Mouse (Mus musculus) liver, postnatal 0 days (tissue): ENCODE data around the gene Gm49673. TPM values are rescaled to one million over a fixed set of nuclear protein-coding genes. Genes with fewer than 3 reads are reported as not detected.
A peak's percentile ranks its signal among the peaks of the same experiment; 100 is the strongest.
"Not testable (repeated sequence)": the region's sequence is repeated elsewhere in the genome, so short reads cannot be mapped to it uniquely, and the experiment has no call there.

Source experiments
- ATAC-seq: fragments of 200-750 bp; cut with Nextera tagmentation; 2 replicates; pipeline ENCODE4 v1.8.0; 2017; ENCODE audit warnings: mild to moderate bottlenecking, moderate library complexity
- DNase-seq: peaks from one replicate; pipeline ENCODE4 v3.0.0-alpha.2; 2016
- H3K27ac ChIP-seq: fragments of 300-500 bp; sonication (generic); 2 replicates; pipeline ENCODE4 v1.5.1; 2014; ENCODE audit warnings: antibody characterized with exemption, moderate library complexity, mild to moderate bottlenecking, low read depth
- H3K27me3 ChIP-seq: fragments of 300-500 bp; sonication (generic); 2 replicates; pipeline ENCODE4 v1.6.1; 2014; ENCODE audit warnings: low read length, control low read depth, mixed read lengths; ENCODE audit not compliant: insufficient read depth
- H3K36me3 ChIP-seq: fragments of 300-500 bp; sonication (generic); replicated peaks from 2 replicates; pipeline ENCODE4 v1.6.1; 2014; ENCODE audit warnings: mild to moderate bottlenecking, control low read depth, low read length, moderate library complexity, mixed read lengths; ENCODE audit not compliant: insufficient read depth
- H3K4me1 ChIP-seq: fragments of 300-500 bp; sonication (generic); 2 replicates; pipeline ENCODE4 v1.6.1; 2014; ENCODE audit warnings: antibody characterized with exemption, mild to moderate bottlenecking, control low read depth; ENCODE audit not compliant: insufficient read depth
- H3K4me2 ChIP-seq: fragments of 300-500 bp; sonication (generic); 2 replicates; pipeline ENCODE4 v1.6.1; 2014; ENCODE audit warnings: low read depth, mild to moderate bottlenecking, low read length, moderate library complexity, mixed read lengths
- H3K4me3 ChIP-seq: fragments of 300-500 bp; sonication (generic); 2 replicates; pipeline ENCODE4 v1.5.1; 2014; ENCODE audit warnings: low read depth, low read length
- H3K9ac ChIP-seq: fragments of 300-500 bp; sonication (generic); replicated peaks from 2 replicates; pipeline ENCODE4 v1.6.1; 2014; ENCODE audit warnings: mild to moderate bottlenecking, moderate library complexity
- H3K9me3 ChIP-seq: fragments of 300-500 bp; sonication (generic); 2 replicates; pipeline ENCODE4 v1.6.1; 2016; ENCODE audit warnings: mild to moderate bottlenecking, control low read depth, low read length, mixed read lengths
- CTCF ChIP-seq: sonication (generic); IDR thresholded peaks from 2 replicates; pipeline ENCODE4 v1.5.1; 2016; ENCODE audit warnings: antibody characterized with exemption, low read depth
- EP300 ChIP-seq: IDR thresholded peaks from 2 replicates; pipeline ENCODE4 v1.6.1; 2016; ENCODE audit warnings: antibody characterized with exemption, low read depth, mild to moderate bottlenecking
- WGBS: fragments of 180-500 bp; shearing (Covaris S2); extraction: QIAGEN DNeasy Blood & Tissue Kit; methylation state at CpG from one replicate; pipeline ENCODE4 v1.1.7; 2014; ENCODE audit not compliant: insufficient replicate concordance; 5-methylcytosine and 5-hydroxymethylcytosine counted together
- polyA plus RNA-seq: library from polyadenylated mRNA; unstranded; fragments of >200 nt; fragmentation: Nextera tagmentation; extraction: Ambion mirVana; gene quantifications from 2 replicates; pipeline ENCODE4 v1.2.1, GENCODE M21; 2015

The Gm49673 gene
- polyA plus RNA-seq, 1 experiment from 2014 or later, result not detected

GRCm38 (mm10) chr17:8171081-8171480 lies 23.5 kb upstream of the Gm49673 start:
- H3K4me2 ChIP-seq, result no peak overlapping the region
- no peak overlapping the region for H3K27ac ChIP-seq
- H3K9me3 ChIP-seq, result no peaks in the 10 kb centered on the region
- 63% methylated on average over 4 of the region's 4 CpGs for WGBS
- no peak for TF ChIP-seq EP300
- no peak for TF ChIP-seq CTCF
- no peak overlapping the region for H3K4me3 ChIP-seq
- H3K4me1 ChIP-seq, result no peaks in the 10 kb centered on the region
- H3K9ac ChIP-seq, result no peak overlapping the region
- ATAC-seq (no peak), DNase-seq (no peak)
- peaks cover 62% of the 10 kb centered on the region for H3K36me3 ChIP-seq
- H3K27me3 ChIP-seq, result no peaks in the 10 kb centered on the region

- 72% methylated on average over 7 of the region's 7 CpGs for WGBS
- no peak overlapping the region for H3K4me3 ChIP-seq
- DNase-seq, result no peak
- H3K9me3 ChIP-seq, result no peaks in the 10 kb centered on the region
- H3K9ac ChIP-seq, result no peak overlapping the region
- no peaks in the 10 kb centered on the region for H3K4me1 ChIP-seq
- H3K27ac ChIP-seq, result no peak overlapping the region
- TF ChIP-seq CTCF (no peak), EP300 (no peak)
- peaks cover 55% of the 10 kb centered on the region for H3K36me3 ChIP-seq
- H3K4me2 ChIP-seq, result no peak overlapping the region
- H3K27me3 ChIP-seq, result no peaks in the 10 kb centered on the region
- ATAC-seq, result no peak
Observed at GRCm38 (mm10) chr17:8170331-8170730, 22.7 kb upstream of the Gm49673 start.

- not testable (repeated sequence) for ATAC-seq, H3K4me2 ChIP-seq, H3K4me3 ChIP-seq, DNase-seq, H3K27me3 ChIP-seq, H3K9me3 ChIP-seq, H3K9ac ChIP-seq, H3K27ac ChIP-seq, H3K4me1 ChIP-seq
- peaks cover 31% of the 10 kb centered on the region for H3K36me3 ChIP-seq
- 82% methylated on average over 5 of the region's 8 CpGs for WGBS
Observed at GRCm38 (mm10) chr17:8167436-8167835, 19.8 kb upstream of the Gm49673 start.

GRCm38 (mm10) chr17:8166454-8166853 lies 18.9 kb upstream of the Gm49673 start:
- H3K4me2 ChIP-seq, result peak overlapping the region; percentile 53
- not testable (repeated sequence) for ATAC-seq

GRCm38 (mm10) chr17:8165977-8166376 lies 18.4 kb upstream of the Gm49673 start:
- 0% methylated on average over 11 of the region's 11 CpGs for WGBS
- peak overlapping the region; percentile 53 for H3K4me2 ChIP-seq
- not testable (repeated sequence) for H3K9me3 ChIP-seq, H3K27me3 ChIP-seq, H3K4me1 ChIP-seq, ATAC-seq, H3K27ac ChIP-seq, DNase-seq
- H3K4me3 ChIP-seq, result peak overlapping the region; percentile 60
- peak overlapping the region; percentile 69 for H3K9ac ChIP-seq
- H3K36me3 ChIP-seq, result peaks cover 18% of the 10 kb centered on the region

More at GRCm38 (mm10) chr17:8166454-8166853, 18.9 kb upstream of the Gm49673 start:
- Histone ChIP-seq H3K4me3 (peak overlapping the region; percentile 60; the same call in 1 of the 2 replicates), H3K36me3 (peaks cover 21% of the 10 kb centered on the region)
- 33% methylated on average over 1 of the region's 3 CpGs for WGBS
- not testable (repeated sequence) for H3K9me3 ChIP-seq, H3K9ac ChIP-seq, DNase-seq, H3K27me3 ChIP-seq, H3K4me1 ChIP-seq, H3K27ac ChIP-seq

- under 1% methylated on average over 37 of the region's 42 CpGs for WGBS
- peak overlapping the region; percentile 65; the same call in 1 of the 2 replicates for H3K27ac ChIP-seq
Observed at GRCm38 (mm10) chr17:8165608-8165945, 18.0 kb upstream of the Gm49673 start.

GRCm38 (mm10) chr17:8164701-8165607 lies 17.4 kb upstream of the Gm49673 start, which contains the start of gene Fgfr1op:
TSS of gene Fgfr1op (plus strand) at chr17:8165501.
- H3K9ac ChIP-seq, result peak within 1 kb of the TSS; percentile 69
- DNase-seq, H3K36me3 ChIP-seq, H3K4me1 ChIP-seq, H3K9me3 ChIP-seq, H3K27me3 ChIP-seq: not testable (repeated sequence)
- peak within 1 kb of the TSS; percentile 60 for H3K4me3 ChIP-seq
- WGBS, result 1% methylated on average over 12 of the region's 55 CpGs
- peak within 1 kb of the TSS; percentile 65; the same call in 1 of the 2 replicates for H3K27ac ChIP-seq
- peak within 1 kb of the TSS; percentile 53 for H3K4me2 ChIP-seq
- peak; percentile 98 for ATAC-seq

More at GRCm38 (mm10) chr17:8165608-8165945, 18.0 kb upstream of the Gm49673 start:
- peak overlapping the region; percentile 60 for H3K4me3 ChIP-seq
- H3K27me3 ChIP-seq, H3K9me3 ChIP-seq, H3K4me1 ChIP-seq: not testable (repeated sequence)
- peak; percentile 36 for ATAC-seq
- peak overlapping the region; percentile 69 for H3K9ac ChIP-seq
- peaks cover 15% of the 10 kb centered on the region for H3K36me3 ChIP-seq
- DNase-seq, result peak; percentile 44
- peak overlapping the region; percentile 53; the same call in 1 of the 2 replicates for H3K4me2 ChIP-seq
